Mouse (Mus musculus) bone marrow macrophage, adult 2 months (primary cell): ENCODE results near the gene Gm44511.

Experiments used
- CTCF ChIP-seq: IDR thresholded peaks from 2 replicates; pipeline ENCODE4 v1.5.1; 2012; ENCODE audit warnings: low read depth, mild to moderate bottlenecking, low read length, moderate library complexity
- POLR2A ChIP-seq: IDR thresholded peaks from 2 replicates; pipeline ENCODE4 v1.6.1; 2012; ENCODE audit warnings: mild to moderate bottlenecking, low read depth, low read length, borderline replicate concordance

GRCm38 (mm10) chr6:128799896-128800270, 26.2 kb downstream of the Gm44511 start:
- TF ChIP-seq POLR2A (no peak), CTCF (peak; percentile 4; the same call in 1 of the 2 replicates)
